Mouse (Mus musculus): ENCODE measurements around the gene Parva.

DNA sequence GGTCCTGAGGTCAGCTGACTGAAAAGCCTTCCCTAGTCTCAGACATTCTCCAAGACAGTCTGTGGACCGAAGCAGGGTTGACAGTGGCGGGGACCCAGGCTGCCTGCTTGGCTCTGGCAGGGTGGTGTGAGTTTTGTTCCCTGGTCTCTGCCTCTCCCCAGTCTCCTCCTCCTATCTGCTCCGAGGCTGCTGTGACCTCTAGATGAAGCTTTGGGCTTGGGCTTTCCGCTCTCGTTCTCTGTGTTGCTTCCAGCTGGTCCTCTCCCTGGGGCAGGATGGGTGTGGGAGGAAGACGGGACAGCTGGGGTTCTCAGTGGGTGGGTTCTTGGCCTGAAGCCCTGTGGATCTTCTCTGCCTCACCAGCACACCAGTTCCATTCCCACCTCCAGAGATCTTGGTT is 51.8 kb downstream of the Parva start:
- no peak for TF ChIP-seq E2F4 (IDR thresholded peaks at IDR 0.05; ENCODE audit: insufficient read depth)
- TF ChIP-seq MAX (IDR thresholded peaks at IDR 0.05; ENCODE audit: low read depth): no peak
- TF ChIP-seq POLR2A (IDR thresholded peaks at IDR 0.05; ENCODE audit: insufficient read length, low read depth): no peak
- peak; percentile 30 for TF ChIP-seq TCF12 (IDR thresholded peaks at IDR 0.05; ENCODE audit: insufficient read depth, poor library complexity, severe bottlenecking)
- no peak for TF ChIP-seq CEBPB (IDR thresholded peaks at IDR 0.05; ENCODE audit: insufficient read depth, poor library complexity, severe bottlenecking)
- peak in 2 of 3 experiments; percentile 84 to 90 for TF ChIP-seq MYOD1 (IDR thresholded peaks at IDR 0.05; ENCODE audit: control insufficient read depth in 1 of 3, insufficient read length in 2 of 3, low read depth in 2 of 3)
- no peak for TF ChIP-seq USF1 (IDR thresholded peaks at IDR 0.05; ENCODE audit: low read depth)
- no peak for TF ChIP-seq POLR2AphosphoS2 (IDR thresholded peaks at IDR 0.05; ENCODE audit: insufficient read length, low read depth)
- TF ChIP-seq MYOG (IDR thresholded peaks at IDR 0.05; ENCODE audit: control insufficient read depth in 1 of 3, insufficient read depth in 1 of 3, insufficient read length in 2 of 3, low read depth in 2 of 3): peak; percentile 16 to 85 (median 64)
